Mouse (Mus musculus): ENCODE measurements around the gene Gng8.

- peak; percentile 65 for TF ChIP-seq CTCF (IDR thresholded peaks at IDR 0.05; ENCODE audit: low read depth, low read length)
- TF ChIP-seq GATA1 (IDR thresholded peaks at IDR 0.05; ENCODE audit: borderline replicate concordance, low read length), result no peak
- TF ChIP-seq GATA2 (IDR thresholded peaks at IDR 0.05; ENCODE audit: borderline replicate concordance, low read depth, low read length), result no peak
Measured at GRCm38 (mm10) chr7:16931968-16932627, 40.5 kb downstream of the Gng8 start.

Data from G1E (cell line).